Mouse (Mus musculus) liver, adult 2 months (tissue): ENCODE results near the gene Spred2.

Source experiments
- CTCF ChIP-seq: fragments of 200-500 bp; IDR thresholded peaks from 2 replicates; pipeline ENCODE4 v1.5.1; 2011; ENCODE audit warnings: low read depth, low read length, control low read depth
- POLR2A ChIP-seq: fragments of 200-500 bp; IDR thresholded peaks from 2 replicates; pipeline ENCODE4 v1.6.1; 2011; ENCODE audit warnings: low read length, control low read depth; ENCODE audit not compliant: insufficient read depth; ENCODE audit errors: extremely low read depth

DNA sequence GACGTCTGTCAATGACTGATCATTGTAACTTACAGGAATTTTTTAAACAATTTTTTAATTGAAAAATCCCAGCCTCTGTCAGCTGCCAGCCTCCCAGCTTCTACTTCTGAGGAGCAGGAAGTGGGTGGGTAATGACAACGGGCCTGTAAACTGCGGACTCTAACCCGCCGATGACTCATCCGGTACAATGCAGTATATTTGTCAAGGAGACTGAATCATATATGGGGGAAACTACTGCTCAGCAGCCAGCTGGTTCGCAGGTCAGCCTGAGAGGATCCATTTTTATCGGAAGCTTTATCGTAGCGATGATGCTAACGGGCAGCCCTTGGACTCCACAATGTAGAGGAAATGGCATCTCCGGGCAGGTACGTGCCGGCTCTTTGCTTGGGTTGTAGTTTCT, 55.2 kb downstream of the Spred2 start:
- TF ChIP-seq POLR2A (no peak), CTCF (no peak)
